Mouse (Mus musculus): ENCODE measurements at regions not wholly inside any gene's neighbourhood (a gene's known extent, or its start where the extent isn't known, plus 50 kb on each side); places are given as distances from the start of the nearest gene placed in this dataset.

- H3K4me2 ChIP-seq (ENCODE audit: low read depth, low read length, poor library complexity, severe bottlenecking), result no peak overlapping the region
- ATAC-seq (ENCODE audit: low FRiP score), result no peak
- no peaks in the 10 kb centered on the region for H3K27me3 ChIP-seq (ENCODE audit: insufficient read depth, low read length)
- H3K27ac ChIP-seq (ENCODE audit: low read depth, low read length), result no peak overlapping the region
- 79% methylated on average over 11 of the region's 11 CpGs for WGBS
- H3K36me3 ChIP-seq (ENCODE audit: insufficient read depth, low read length), result no peaks in the 10 kb centered on the region
- H3K9ac ChIP-seq (replicated peaks; ENCODE audit: low read length, poor library complexity, severe bottlenecking), result no peak overlapping the region
- H3K9me3 ChIP-seq (ENCODE audit: low read length), result no peaks in the 10 kb centered on the region
- no peak for DNase-seq (ENCODE audit: low spot score)
- TF ChIP-seq CTCF (IDR thresholded peaks at IDR 0.05), result no peak
- H3K4me1 ChIP-seq (ENCODE audit: insufficient read depth, low read length), result no peaks in the 10 kb centered on the region; the same call in 1 of the 2 replicates
- H3K4me3 ChIP-seq (ENCODE audit: low read depth, low read length), result no peak overlapping the region
These were observed 114.7 kb upstream of the Mrps10 start for GRCm38 (mm10) chr17:47254026-47254425.

GRCm38 (mm10) chr17:47250001-47250400 lies 118.7 kb upstream of the Mrps10 start:
- Histone ChIP-seq H3K9ac (replicated peaks; ENCODE audit: low read length, poor library complexity, severe bottlenecking) (no peak overlapping the region), H3K27me3 (ENCODE audit: insufficient read depth, low read length) (no peaks in the 10 kb centered on the region), H3K36me3 (ENCODE audit: insufficient read depth, low read length) (no peaks in the 10 kb centered on the region), H3K27ac (ENCODE audit: low read depth, low read length) (peak overlapping the region; percentile 47; the same call in 1 of the 2 replicates), H3K4me3 (ENCODE audit: low read depth, low read length) (no peak overlapping the region), H3K9me3 (ENCODE audit: low read length) (no peaks in the 10 kb centered on the region), H3K4me2 (ENCODE audit: low read depth, low read length, poor library complexity, severe bottlenecking) (no peak overlapping the region), H3K4me1 (ENCODE audit: insufficient read depth, low read length) (no peaks in the 10 kb centered on the region; the same call in 1 of the 2 replicates)
- WGBS, result 54% methylated on average over 4 of the region's 4 CpGs
- TF ChIP-seq CTCF (IDR thresholded peaks at IDR 0.05), result no peak
- ATAC-seq (ENCODE audit: low FRiP score), result no peak
- DNase-seq (ENCODE audit: low spot score), result peak; percentile 42

- 80% methylated on average over 9 of the region's 9 CpGs for WGBS
These were observed 119.5 kb upstream of the Mrps10 start for GRCm38 (mm10) chr17:47249176-47249575.

GRCm38 (mm10) chr17:47248053-47248452 lies 120.6 kb upstream of the Mrps10 start:
- no peak overlapping the region for H3K4me3 ChIP-seq (ENCODE audit: low read depth, low read length)
- no peak for TF ChIP-seq CTCF (IDR thresholded peaks at IDR 0.05)
- H3K4me1 ChIP-seq (ENCODE audit: insufficient read depth, low read length), result no peaks in the 10 kb centered on the region; the same call in 1 of the 2 replicates
- H3K27me3 ChIP-seq (ENCODE audit: insufficient read depth, low read length), result no peaks in the 10 kb centered on the region
- H3K36me3 ChIP-seq (ENCODE audit: insufficient read depth, low read length), result 0 out of 2 replicates have a peak, but pooled peaks cover 2% of the 10 kb centered on the region
- no peaks in the 10 kb centered on the region for H3K9me3 ChIP-seq (ENCODE audit: low read length)
- H3K9ac ChIP-seq (replicated peaks; ENCODE audit: low read length, poor library complexity, severe bottlenecking), result no peak overlapping the region
- 85% methylated on average over 3 of the region's 3 CpGs for WGBS
- no peak overlapping the region for H3K4me2 ChIP-seq (ENCODE audit: low read depth, low read length, poor library complexity, severe bottlenecking)
- DNase-seq (ENCODE audit: low spot score), result no peak
- H3K27ac ChIP-seq (ENCODE audit: low read depth, low read length), result no peak overlapping the region
- ATAC-seq (ENCODE audit: low FRiP score), result no peak

More at GRCm38 (mm10) chr17:47249176-47249575, 119.5 kb upstream of the Mrps10 start:
- ATAC-seq (ENCODE audit: low FRiP score) (no peak), DNase-seq (ENCODE audit: low spot score) (no peak)
- no peaks in the 10 kb centered on the region for H3K9me3 ChIP-seq (ENCODE audit: low read length)
- no peaks in the 10 kb centered on the region for H3K36me3 ChIP-seq (ENCODE audit: insufficient read depth, low read length)
- no peak overlapping the region for H3K27ac ChIP-seq (ENCODE audit: low read depth, low read length)
- no peaks in the 10 kb centered on the region for H3K27me3 ChIP-seq (ENCODE audit: insufficient read depth, low read length)
- H3K9ac ChIP-seq (replicated peaks; ENCODE audit: low read length, poor library complexity, severe bottlenecking), result no peak overlapping the region
- no peak for TF ChIP-seq CTCF (IDR thresholded peaks at IDR 0.05)
- H3K4me2 ChIP-seq (ENCODE audit: low read depth, low read length, poor library complexity, severe bottlenecking), result no peak overlapping the region
- H3K4me3 ChIP-seq (ENCODE audit: low read depth, low read length), result no peak overlapping the region
- no peaks in the 10 kb centered on the region; the same call in 1 of the 2 replicates for H3K4me1 ChIP-seq (ENCODE audit: insufficient read depth, low read length)

- 87% methylated on average over 5 of the region's 5 CpGs for WGBS
- Histone ChIP-seq H3K9me3 (ENCODE audit: low read length) (no peaks in the 10 kb centered on the region), H3K4me2 (ENCODE audit: low read depth, low read length, poor library complexity, severe bottlenecking) (no peak overlapping the region), H3K27ac (ENCODE audit: low read depth, low read length) (no peak overlapping the region), H3K4me1 (ENCODE audit: insufficient read depth, low read length) (no peaks in the 10 kb centered on the region; the same call in 1 of the 2 replicates), H3K9ac (replicated peaks; ENCODE audit: low read length, poor library complexity, severe bottlenecking) (no peak overlapping the region), H3K27me3 (ENCODE audit: insufficient read depth, low read length) (no peaks in the 10 kb centered on the region), H3K4me3 (ENCODE audit: low read depth, low read length) (no peak overlapping the region), H3K36me3 (ENCODE audit: insufficient read depth, low read length) (0 out of 2 replicates have a peak, but pooled peaks cover 2% of the 10 kb centered on the region)
- DNase-seq (ENCODE audit: low spot score) (no peak), ATAC-seq (ENCODE audit: low FRiP score) (no peak)
- no peak for TF ChIP-seq CTCF (IDR thresholded peaks at IDR 0.05)
These were observed 121.2 kb upstream of the Mrps10 start for GRCm38 (mm10) chr17:47247516-47247915.

GRCm38 (mm10) chr17:47246605-47247004 lies 122.1 kb upstream of the Mrps10 start:
- no peak for TF ChIP-seq CTCF (IDR thresholded peaks at IDR 0.05)
- Histone ChIP-seq H3K27ac (ENCODE audit: low read depth, low read length) (no peak overlapping the region), H3K4me2 (ENCODE audit: low read depth, low read length, poor library complexity, severe bottlenecking) (no peak overlapping the region), H3K4me1 (ENCODE audit: insufficient read depth, low read length) (no peaks in the 10 kb centered on the region; the same call in 1 of the 2 replicates), H3K9me3 (ENCODE audit: low read length) (no peaks in the 10 kb centered on the region), H3K9ac (replicated peaks; ENCODE audit: low read length, poor library complexity, severe bottlenecking) (no peak overlapping the region), H3K4me3 (ENCODE audit: low read depth, low read length) (no peak overlapping the region), H3K36me3 (ENCODE audit: insufficient read depth, low read length) (0 out of 2 replicates have a peak, but pooled peaks cover 2% of the 10 kb centered on the region), H3K27me3 (ENCODE audit: insufficient read depth, low read length) (no peaks in the 10 kb centered on the region)
- WGBS, result 91% methylated on average over 8 of the region's 8 CpGs
- DNase-seq (ENCODE audit: low spot score) (no peak), ATAC-seq (ENCODE audit: low FRiP score) (no peak)
